Mouse (Mus musculus) testis, adult 10 weeks (tissue): ENCODE results near the gene P2rx6. TPM values are rescaled to one million over a fixed set of nuclear protein-coding genes. Genes with fewer than 3 reads are reported as not detected.

Experiments used
- polyA plus RNA-seq: library from polyadenylated mRNA; stranded (reverse); fragments of 350-450 nt; fragmentation: Illumina TruSeq; extraction: RNeasy Lipid Tissue Mini Kit (QIAGEN cat#74804); gene quantifications from one replicate; pipeline ENCODE4 v1.2.3, GENCODE M21; 2014; ENCODE audit warnings: low read depth, low replicate concordance

P2rx6 gene
- polyA plus RNA-seq = 0.21 TPM

DNA sequence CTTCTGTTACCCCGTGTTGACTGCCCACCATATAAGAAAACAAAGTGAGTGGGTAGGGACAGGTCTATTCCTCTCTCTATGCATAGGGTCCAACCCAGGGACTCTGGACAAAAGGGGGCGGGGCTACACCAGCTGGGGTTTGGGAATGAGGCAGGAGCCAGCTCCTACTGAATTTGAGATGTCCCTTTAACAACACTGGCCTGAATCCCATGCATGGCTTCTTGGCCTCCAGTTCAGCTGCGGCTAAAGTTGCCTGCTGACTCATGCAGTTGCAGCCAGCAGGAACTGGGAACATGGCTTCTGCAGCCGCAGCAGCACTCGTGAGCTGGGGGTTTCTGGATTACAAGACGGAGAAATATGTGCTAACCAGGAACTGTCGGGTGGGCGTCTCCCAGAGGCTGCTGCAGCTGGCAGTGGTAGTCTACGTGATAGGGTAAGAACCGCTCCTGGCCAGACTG lies at the start of gene P2rx6:
Gene P2rx6, plus strand, starts transcription at position 135 of the 458 bp plus-strand sequence.

DNA sequence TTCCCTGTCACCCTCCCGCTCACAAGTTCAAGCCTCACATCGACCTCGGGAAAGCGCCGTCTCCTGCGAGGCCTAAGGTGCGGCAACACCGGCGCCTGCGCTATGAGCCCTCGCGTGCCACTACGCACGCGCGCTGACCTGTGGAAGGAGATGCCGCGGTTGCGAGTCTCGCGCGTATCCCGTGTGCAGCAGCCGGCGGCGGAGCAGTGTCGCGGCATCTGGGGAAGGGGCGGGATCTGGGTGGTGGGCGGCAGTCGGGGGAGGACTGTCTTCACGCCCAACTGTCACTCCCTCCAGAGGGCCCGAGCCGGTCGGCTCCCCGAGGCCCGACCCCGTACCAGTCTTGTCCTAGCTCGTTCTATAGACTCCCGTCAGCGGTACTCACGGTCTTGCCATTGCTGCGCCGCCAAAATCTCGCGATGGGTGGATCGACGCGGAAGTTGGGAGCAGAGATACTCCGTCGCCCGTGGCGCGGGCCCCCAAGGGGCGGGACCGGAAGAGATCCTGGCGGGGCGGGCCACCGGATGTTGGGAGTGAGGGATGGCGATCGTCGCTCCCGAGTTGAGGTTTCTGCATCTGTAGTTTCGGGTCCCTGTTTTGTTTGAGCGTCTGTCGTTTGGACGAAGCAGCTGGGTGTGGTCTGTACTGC lies 30.9 kb upstream of the P2rx6 start, which contains the start of gene Thap7:
Gene Thap7, minus strand, starts transcription at position 497 of the 649 bp plus-strand sequence.

DNA sequence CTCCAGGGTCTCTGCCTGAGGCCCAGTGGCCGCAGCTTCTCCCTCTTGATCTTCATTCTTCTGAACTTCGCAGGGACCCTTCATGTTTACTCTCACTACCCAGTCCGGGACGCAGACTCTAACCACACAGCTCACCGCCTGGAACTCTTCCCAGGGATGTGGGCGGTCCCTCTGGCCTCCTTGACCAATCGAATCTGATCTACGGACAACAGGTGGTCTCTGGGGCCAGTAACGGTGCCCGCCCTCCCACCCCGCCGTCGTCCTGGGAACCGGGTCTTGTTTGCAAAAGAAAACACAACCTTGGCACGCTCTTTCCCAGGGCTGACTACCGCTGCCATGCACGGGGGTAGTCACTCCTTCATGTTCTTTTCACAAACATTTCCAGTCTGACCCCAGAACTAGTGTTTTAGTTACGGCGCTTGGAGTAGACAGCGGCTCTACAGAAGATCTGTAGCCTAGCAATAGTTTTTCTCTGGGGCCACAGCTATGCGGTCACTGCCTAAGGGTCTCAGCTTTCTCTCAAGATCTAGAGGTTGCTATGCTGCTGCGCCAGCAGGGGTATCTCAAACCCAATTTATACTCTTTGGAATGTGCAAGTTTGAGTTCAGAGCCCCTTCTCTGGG lies 446 bp upstream of the P2rx6 start, which contains the start of gene Lrrc74b:
Gene Lrrc74b, minus strand, starts transcription at position 120 of the 623 bp plus-strand sequence.

DNA sequence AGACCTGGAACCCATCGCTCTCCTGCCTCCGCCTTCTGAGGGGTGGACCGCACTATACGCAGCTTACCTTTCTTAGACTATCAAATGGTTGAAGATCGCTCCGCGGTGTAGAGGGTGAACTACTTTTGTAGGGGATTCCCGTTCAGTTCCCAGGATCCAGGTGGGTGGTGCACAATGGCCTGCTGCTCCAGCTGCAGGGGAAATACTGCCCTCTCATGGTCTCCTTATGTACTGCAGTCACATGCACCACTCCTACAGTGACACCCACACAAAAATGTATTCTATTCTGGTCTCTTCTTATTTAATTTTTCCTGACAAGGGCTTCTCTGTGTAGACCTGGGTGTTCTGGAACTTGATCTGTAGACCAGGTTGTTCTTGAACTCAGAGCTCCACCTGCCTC lies 21.4 kb downstream of the P2rx6 start, which contains the start of gene Slc7a4:
Gene Slc7a4, minus strand, starts transcription at position 151 of the 400 bp plus-strand sequence.

DNA sequence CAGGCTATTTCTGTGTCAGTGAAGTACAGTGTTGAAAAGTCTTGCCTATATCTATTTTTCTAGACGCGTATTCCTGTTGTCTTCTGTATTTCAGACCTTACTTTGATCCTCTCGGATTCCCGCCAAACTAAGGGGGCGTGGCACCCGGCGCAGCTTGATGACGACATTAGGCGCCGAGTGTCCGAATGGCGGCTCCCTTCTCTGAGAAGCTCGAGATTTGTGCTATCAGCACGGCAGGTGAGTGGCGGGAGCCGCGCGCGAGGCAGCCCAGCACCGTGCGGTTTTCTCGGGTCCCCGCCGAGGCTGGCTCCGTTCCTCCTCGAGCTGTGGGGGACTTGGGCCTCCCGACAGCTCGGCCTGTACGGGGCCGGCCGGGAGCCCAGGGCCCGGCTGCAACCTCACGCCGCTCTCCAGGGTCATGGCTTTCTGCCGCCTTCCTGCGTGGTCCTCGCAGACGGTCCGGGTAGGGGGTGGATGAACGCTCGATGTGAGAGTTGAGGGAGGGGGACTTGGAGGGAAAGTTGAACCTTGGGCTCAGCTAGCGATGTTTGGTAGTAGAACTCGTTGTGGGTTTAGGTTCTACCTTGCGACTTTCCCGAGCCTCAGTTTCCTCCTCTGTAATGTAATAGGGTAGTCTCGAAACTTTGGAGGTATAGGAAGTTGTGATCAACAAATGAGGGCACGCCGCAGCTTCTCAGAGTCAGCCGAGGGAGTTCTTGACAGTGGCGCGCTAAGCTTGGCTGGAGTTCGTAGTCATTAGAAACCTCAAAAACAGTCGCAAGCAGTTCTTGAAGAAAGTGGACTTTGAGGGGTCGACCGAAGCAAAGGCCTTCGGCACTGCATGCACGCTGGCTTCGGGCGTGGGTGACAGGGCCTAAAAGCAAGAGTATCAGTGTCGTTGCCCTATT lies 57.8 kb downstream of the P2rx6 start, which contains the start of gene Smpd4:
Gene Smpd4, plus strand, starts transcription at position 157 of the 908 bp plus-strand sequence.

Other genes starting within 250 kb of the P2rx6 start
- gene Serpind1, start 230.5 kb upstream of the P2rx6 start, polyA plus RNA-seq = 0.10 TPM
- gene Snap29, start 155.9 kb upstream of the P2rx6 start, polyA plus RNA-seq = 51.2 TPM
- 39.1 TPM for gene Pi4ka, start 155.6 kb upstream of the P2rx6 start, polyA plus RNA-seq
- 9.1 TPM for gene Crkl, start 109.9 kb upstream of the P2rx6 start, polyA plus RNA-seq
- 0.34 TPM for gene Aifm3, start 72.3 kb upstream of the P2rx6 start, polyA plus RNA-seq
- 7.8 TPM for gene Lztr1, start 53.2 kb upstream of the P2rx6 start, polyA plus RNA-seq
- 3.6 TPM for gene Thap7, start 30.7 kb upstream of the P2rx6 start, polyA plus RNA-seq
- gene Lrrc74b, start 638 bp upstream of the P2rx6 start, polyA plus RNA-seq = 0.31 TPM
- gene Slc7a4, start 21.3 kb downstream of the P2rx6 start, polyA plus RNA-seq = 0.81 TPM
- 70.4 TPM for gene Smpd4, start 57.5 kb downstream of the P2rx6 start, polyA plus RNA-seq
- 18.4 TPM for gene Ccdc74a, start 84.6 kb downstream of the P2rx6 start, polyA plus RNA-seq
- 9.5 TPM for gene Med15, start 171.0 kb downstream of the P2rx6 start, polyA plus RNA-seq
- 4.0 TPM for gene Klhl22, start 197.7 kb downstream of the P2rx6 start, polyA plus RNA-seq
- not detected for gene Scarf2, start 235.4 kb downstream of the P2rx6 start, polyA plus RNA-seq